Mouse (Mus musculus) lung, postnatal 0 days (tissue): ENCODE data around the gene Tle3. TPM values are rescaled to one million over a fixed set of nuclear protein-coding genes. Genes with fewer than 3 reads are reported as not detected.

Experiments used
- ATAC-seq: fragments of 200-750 bp; cut with Nextera tagmentation; 2 replicates; pipeline ENCODE4 v1.8.0; 2017; ENCODE audit warnings: moderate library complexity
- DNase-seq: peaks from one replicate; pipeline ENCODE4 v3.0.0-alpha.2; 2016; ENCODE audit warnings: low spot score
- H3K27ac ChIP-seq: fragments of 300-500 bp; sonication (generic); 2 replicates; pipeline ENCODE4 v1.5.1; 2014; ENCODE audit warnings: antibody characterized with exemption, mild to moderate bottlenecking, low read length, mixed read lengths
- H3K27me3 ChIP-seq: fragments of 300-500 bp; sonication (generic); replicated peaks from 2 replicates; pipeline ENCODE4 v1.6.1; 2014; ENCODE audit warnings: low read length, mixed read lengths; ENCODE audit not compliant: insufficient read depth
- H3K36me3 ChIP-seq: fragments of 300-500 bp; sonication (generic); 2 replicates; pipeline ENCODE4 v1.6.1; 2014; ENCODE audit warnings: low read length, mixed read lengths; ENCODE audit not compliant: insufficient read depth
- H3K4me1 ChIP-seq: fragments of 300-500 bp; sonication (generic); 2 replicates; pipeline ENCODE4 v1.6.1; 2014; ENCODE audit warnings: antibody characterized with exemption, low read depth, low read length, mixed read lengths; ENCODE audit not compliant: insufficient read depth
- H3K4me2 ChIP-seq: fragments of 300-500 bp; sonication (generic); replicated peaks from 2 replicates; pipeline ENCODE4 v1.6.1; 2014; ENCODE audit warnings: low read depth, mild to moderate bottlenecking, low read length, moderate library complexity, mixed read lengths
- H3K4me3 ChIP-seq: fragments of 300-500 bp; sonication (generic); 2 replicates; pipeline ENCODE4 v1.5.1; 2014; ENCODE audit warnings: low read depth, low read length
- H3K9ac ChIP-seq: fragments of 300-500 bp; sonication (generic); replicated peaks from 2 replicates; pipeline ENCODE4 v1.6.1; 2014; ENCODE audit warnings: low read depth, mild to moderate bottlenecking
- H3K9me3 ChIP-seq: fragments of 300-500 bp; sonication (generic); 2 replicates; pipeline ENCODE4 v1.6.1; 2016; ENCODE audit warnings: low read length, mixed read lengths
- CTCF ChIP-seq: IDR thresholded peaks from 2 replicates; pipeline ENCODE4 v1.5.1; 2016; ENCODE audit warnings: antibody characterized with exemption, mild to moderate bottlenecking
- EP300 ChIP-seq: IDR thresholded peaks from 2 replicates; pipeline ENCODE4 v1.6.1; 2016; ENCODE audit warnings: antibody characterized with exemption, mild to moderate bottlenecking, control low read depth
- WGBS: fragments of 180-500 bp; shearing (Covaris S2); extraction: QIAGEN DNeasy Blood & Tissue Kit; methylation state at CpG from one replicate; pipeline ENCODE4 v1.1.7; 2014; 5-methylcytosine and 5-hydroxymethylcytosine counted together
- polyA plus RNA-seq: library from polyadenylated mRNA; unstranded; fragments of >200 nt; fragmentation: Nextera tagmentation; extraction: Ambion mirVana; gene quantifications from 2 replicates; pipeline ENCODE4 v1.2.1, GENCODE M21; 2015

The Tle3 gene
- polyA plus RNA-seq, 1 experiment from 2014 or later, result 16.2 TPM

- H3K4me2 ChIP-seq, result no peak overlapping the region
- no peak overlapping the region for H3K4me3 ChIP-seq
- peaks cover 11% of the 10 kb centered on the region; the same call in 1 of the 2 replicates for H3K4me1 ChIP-seq
- H3K36me3 ChIP-seq, result no peaks in the 10 kb centered on the region
- no peak for ATAC-seq
- no peaks in the 10 kb centered on the region for H3K9me3 ChIP-seq
- H3K9ac ChIP-seq, result no peak overlapping the region
- TF ChIP-seq CTCF (no peak), EP300 (no peak)
- no peak overlapping the region for H3K27ac ChIP-seq
- DNase-seq, result peak; percentile 60
- WGBS, result 51% methylated on average over 9 of the region's 9 CpGs
- peaks cover 16% of the 10 kb centered on the region; the same call in 1 of the 2 replicates for H3K27me3 ChIP-seq
Observed at GRCm38 (mm10) chr9:61348036-61348435, 24.1 kb upstream of the Tle3 start.

GRCm38 (mm10) chr9:61348616-61349015 lies 23.6 kb upstream of the Tle3 start:
- ATAC-seq, result no peak
- Histone ChIP-seq H3K36me3 (no peaks in the 10 kb centered on the region), H3K27me3 (peaks cover 16% of the 10 kb centered on the region; the same call in 1 of the 2 replicates), H3K4me3 (no peak overlapping the region), H3K9ac (no peak overlapping the region), H3K9me3 (no peaks in the 10 kb centered on the region), H3K27ac (no peak overlapping the region), H3K4me2 (no peak overlapping the region), H3K4me1 (peaks cover 8% of the 10 kb centered on the region; the same call in 1 of the 2 replicates)
- TF ChIP-seq EP300, result no peak
- no peak for TF ChIP-seq CTCF
- 78% methylated on average over 6 of the region's 6 CpGs for WGBS
- no peak for DNase-seq

GRCm38 (mm10) chr9:61349697-61350096 lies 22.5 kb upstream of the Tle3 start:
- Histone ChIP-seq H3K9ac (no peak overlapping the region), H3K36me3 (no peaks in the 10 kb centered on the region), H3K4me1 (peaks cover 8% of the 10 kb centered on the region; the same call in 1 of the 2 replicates), H3K27ac (no peak overlapping the region), H3K27me3 (peaks cover 15% of the 10 kb centered on the region; the same call in 1 of the 2 replicates), H3K4me3 (no peak overlapping the region), H3K9me3 (no peaks in the 10 kb centered on the region), H3K4me2 (no peak overlapping the region)
- TF ChIP-seq EP300, result peak; percentile 64
- TF ChIP-seq CTCF, result peak; percentile 38
- peak; percentile 85 for DNase-seq
- WGBS, result 52% methylated on average over 7 of the region's 7 CpGs
- ATAC-seq, result peak; percentile 68

- DNase-seq (peak; percentile 67), ATAC-seq (peak; percentile 56)
- Histone ChIP-seq H3K9me3 (no peaks in the 10 kb centered on the region), H3K27me3 (peaks cover 8% of the 10 kb centered on the region; the same call in 1 of the 2 replicates), H3K36me3 (no peaks in the 10 kb centered on the region), H3K4me3 (no peak overlapping the region), H3K4me1 (peaks cover 8% of the 10 kb centered on the region; the same call in 1 of the 2 replicates), H3K27ac (no peak overlapping the region), H3K4me2 (no peak overlapping the region), H3K9ac (no peak overlapping the region)
- TF ChIP-seq CTCF (no peak), EP300 (peak; percentile 49)
- 15% methylated on average over 4 of the region's 4 CpGs for WGBS
Observed at GRCm38 (mm10) chr9:61351164-61351563, 21.0 kb upstream of the Tle3 start.

- Histone ChIP-seq H3K9me3 (no peaks in the 10 kb centered on the region), H3K27ac (no peak overlapping the region), H3K4me2 (no peak overlapping the region), H3K9ac (no peak overlapping the region), H3K4me1 (peaks cover 8% of the 10 kb centered on the region), H3K36me3 (no peaks in the 10 kb centered on the region), H3K4me3 (no peak overlapping the region), H3K27me3 (peaks cover 16% of the 10 kb centered on the region; the same call in 1 of the 2 replicates)
- no peak for DNase-seq
- no peak for ATAC-seq
- WGBS, result 66% methylated on average over 4 of the region's 4 CpGs
- TF ChIP-seq EP300 (no peak), CTCF (no peak)
Observed at GRCm38 (mm10) chr9:61358933-61359332, 13.2 kb upstream of the Tle3 start.

- no peak for ATAC-seq
- H3K27me3 ChIP-seq, result peaks cover 12% of the 10 kb centered on the region; the same call in 1 of the 2 replicates
- DNase-seq, result no peak
- no peaks in the 10 kb centered on the region for H3K9me3 ChIP-seq
- H3K4me3 ChIP-seq, result no peak overlapping the region
- peaks cover 8% of the 10 kb centered on the region for H3K4me1 ChIP-seq
- TF ChIP-seq CTCF (no peak), EP300 (no peak)
- H3K4me2 ChIP-seq, result no peak overlapping the region
- no peaks in the 10 kb centered on the region for H3K36me3 ChIP-seq
- H3K27ac ChIP-seq, result no peak overlapping the region
- 96% methylated on average over 3 of the region's 3 CpGs for WGBS
- no peak overlapping the region for H3K9ac ChIP-seq
Observed at GRCm38 (mm10) chr9:61359741-61360140, 12.4 kb upstream of the Tle3 start.
